Mouse (Mus musculus) lung, adult 2 months (tissue): Measurements from ENCODE around the gene Pdgfra.
A peak's percentile ranks its signal among the peaks of the same experiment; 100 is the strongest.

Source experiments
- CTCF ChIP-seq: fragments of 200-500 bp; IDR thresholded peaks from 2 replicates; pipeline ENCODE4 v1.5.1; 2011; ENCODE audit warnings: mild to moderate bottlenecking, low read length, control low read depth; ENCODE audit not compliant: insufficient read depth
- POLR2A ChIP-seq: fragments of 200-500 bp; IDR thresholded peaks from 2 replicates; pipeline ENCODE4 v1.6.1; 2011; ENCODE audit warnings: low read depth, mild to moderate bottlenecking, control low read depth, low read length, borderline replicate concordance; ENCODE audit errors: extremely low read depth

DNA sequence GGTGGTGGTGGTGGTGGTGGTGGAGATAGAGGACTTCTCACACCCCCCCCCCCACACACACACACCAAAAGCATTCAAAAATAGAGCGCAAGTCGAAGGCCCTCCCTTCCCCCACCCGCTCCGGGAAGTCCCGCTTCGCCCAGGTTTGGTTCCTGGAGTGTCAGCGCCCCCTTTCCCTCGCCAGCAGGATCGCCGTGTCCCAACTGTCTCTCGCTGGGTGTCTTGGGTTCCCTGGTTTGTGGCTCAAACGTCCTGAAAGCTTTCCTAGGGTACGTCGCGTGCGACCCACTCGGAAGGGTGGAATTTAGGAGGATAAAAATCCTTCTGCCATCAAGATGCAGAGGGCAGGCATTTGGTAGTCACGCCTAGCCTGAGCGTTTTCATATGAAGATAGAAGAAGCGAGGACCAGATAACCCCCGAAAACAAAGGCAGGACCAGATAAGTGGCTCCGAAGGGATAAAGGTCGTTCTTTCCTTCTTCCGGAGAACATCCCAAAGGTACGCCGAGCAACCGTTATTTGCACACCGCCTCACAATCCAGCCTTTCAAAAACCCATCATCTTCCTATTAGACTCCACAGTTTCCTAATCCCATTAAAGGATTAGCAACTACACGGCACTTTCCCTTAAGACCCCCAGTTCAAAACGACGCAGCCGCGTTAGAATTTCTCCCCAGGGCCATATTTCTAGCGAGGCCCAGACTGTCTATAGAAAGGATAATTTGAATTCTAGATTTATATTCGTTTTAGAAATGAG is 769 bp upstream of the Pdgfra start:
- TF ChIP-seq POLR2A (peak; percentile 37; the same call in 1 of the 2 replicates), CTCF (peak; percentile 34)
